ENCODE assay signal across 8 mouse cellular contexts in genomic region chr17:28042299-28042771, GRCm38 (mm10). TPM values are rescaled to one million over a fixed set of nuclear protein-coding genes. Genes with fewer than 3 reads are reported as not detected.
A peak's percentile ranks its signal among the peaks of the same experiment; 100 is the strongest.
DNase-seq lines count a peak whose midpoint lies in the region; ATAC-seq and TF ChIP-seq lines count a peak whose summit lies in the region.

No protein-coding gene starts in this region.

- peaks cover 31% of the 10 kb centered on the region for H3K36me3 ChIP-seq in neural tube, embryonic 13.5 days

- H3K4me1 ChIP-seq in neural tube, embryonic 13.5 days (replicated peaks): peaks cover 73% of the 10 kb centered on the region

- no peaks in the 10 kb centered on the region for H3K9me3 ChIP-seq in neural tube, embryonic 13.5 days

- ATAC-seq in neural tube, embryonic 13.5 days (ENCODE audit: low read depth): peak; percentile 72

- DNase-seq in gastrocnemius, adult 2 months: peak; percentile 53
- no peak for DNase-seq in gastrocnemius, postnatal 36 days
- DNase-seq in cerebellum, adult 18-20 months: peak; percentile 39 to 46
- peak; percentile 47 to 53 for DNase-seq in frontal cortex, postnatal 14 days (ENCODE audit: low spot score in 2 of 2)
- DNase-seq in left cerebral cortex, postnatal 14 days (ENCODE audit: low spot score in 2 of 2): peak; percentile 68 to 83
- no peak for DNase-seq in MN1 (ENCODE audit: low spot score)
- DNase-seq in ovary, postnatal 10 days (ENCODE audit: low spot score): no peak

- peak; percentile 51 for TF ChIP-seq CTCF in gastrocnemius, adult 2 months (IDR thresholded peaks at IDR 0.05)

- H3K27ac ChIP-seq in gastrocnemius, adult 2 months: peak overlapping the region; percentile 57
- peak overlapping the region; percentile 89 for H3K27ac ChIP-seq in neural tube, embryonic 13.5 days (replicated peaks)

- H3K27me3 ChIP-seq in neural tube, embryonic 13.5 days: no peaks in the 10 kb centered on the region

- H3K9ac ChIP-seq in neural tube, embryonic 13.5 days: peak overlapping the region; percentile 78

- intact Hi-C loops in gastrocnemius, adult 2 months (cut with DNase I): no loop called here
- intact Hi-C loops in gastrocnemius, postnatal 36 days (cut with DNase I): loop anchor here (5.0 kb wide), 2 partner anchors 35 to 50 kb away; no protein-coding TSS in a partner anchor
- intact Hi-C loops in left cerebral cortex, postnatal 14 days (cut with DNase I): loop anchor here (5.0 kb wide), 2 partner anchors 35 to 50 kb away; no protein-coding TSS in a partner anchor

- H3K4me3 ChIP-seq in gastrocnemius, adult 2 months: peak overlapping the region; percentile 47
- H3K4me3 ChIP-seq in neural tube, embryonic 13.5 days: peak overlapping the region; percentile 41

- H3K4me2 ChIP-seq in neural tube, embryonic 13.5 days: peak overlapping the region; percentile 62

- 30% methylated on average over 23 of the region's 23 CpGs for WGBS in neural tube, embryonic 13.5 days

RNA-seq across cellular contexts. Expression of gene Tcp11, which starts 38.1 kb away (rescaled TPM):
- not detected for total RNA-seq in gastrocnemius, adult 2 months (2021)
- total RNA-seq in gastrocnemius, postnatal 36 days (2021): not detected
- total RNA-seq in left cerebral cortex, postnatal 14 days (2021): 1 to 10 TPM; 1.3 to 1.6 TPM
- 1.5 and 2.5 TPM in 2 replicates for polyA plus RNA-seq in neural tube, embryonic 13.5 days (2015; fragmentation: Nextera tagmentation; extraction: Ambion mirVana)

Comparison
In these comparisons a context has a peak if more than half of its experiments do, and no peak if none do; other contexts are left out.
1. DNase-seq: peak in gastrocnemius, adult 2 months (single experiment), cerebellum, adult 18-20 months (2 of 2), frontal cortex, postnatal 14 days (2 of 2) and left cerebral cortex, postnatal 14 days (2 of 2); none in gastrocnemius, postnatal 36 days (0 of 2), MN1 (single experiment) and ovary, postnatal 10 days (single experiment).